Mouse (Mus musculus) thymus, postnatal 0 days (tissue): Measurements from ENCODE around the gene Ube2cbp. TPM values are rescaled to one million over a fixed set of nuclear protein-coding genes. Genes with fewer than 3 reads are reported as not detected.

Experiments used
- DNase-seq: peaks from one replicate; pipeline ENCODE4 v3.0.0-alpha.2; 2015; ENCODE audit warnings: low spot score
- polyA plus RNA-seq: library from polyadenylated mRNA; unstranded; fragments of >200 nt; fragmentation: Nextera tagmentation; extraction: Ambion mirVana; gene quantifications from 2 replicates; pipeline ENCODE4 v1.2.1, GENCODE M21; 2015

Gene Ube2cbp
- polyA plus RNA-seq, 1 experiment from 2014 or later, result 7.1 TPM

GRCm38 (mm10) chr9:86324772-86325171 lies 140.0 kb downstream of the Ube2cbp start:
- DNase-seq, result no peak

GRCm38 (mm10) chr9:86319516-86320140 lies 145.1 kb downstream of the Ube2cbp start:
- DNase-seq, result no peak

GRCm38 (mm10) chr9:86315700-86316099 lies 149.1 kb downstream of the Ube2cbp start:
- no peak for DNase-seq

GRCm38 (mm10) chr9:86308616-86309015 lies 156.1 kb downstream of the Ube2cbp start:
- peak; percentile 15 for DNase-seq

- no peak for DNase-seq
Measured at GRCm38 (mm10) chr9:86306556-86306955, 158.2 kb downstream of the Ube2cbp start.

- no peak for DNase-seq
Measured at GRCm38 (mm10) chr9:86301407-86301806, 163.3 kb downstream of the Ube2cbp start.

GRCm38 (mm10) chr9:86298596-86298995 lies 166.2 kb downstream of the Ube2cbp start:
- DNase-seq, result no peak

- no peak for DNase-seq
Measured at GRCm38 (mm10) chr9:86298131-86298530, 166.6 kb downstream of the Ube2cbp start.

- DNase-seq, result no peak
Measured at GRCm38 (mm10) chr9:86296683-86297638, 167.8 kb downstream of the Ube2cbp start.

- no peak for DNase-seq
Measured at GRCm38 (mm10) chr9:86287570-86287954, 177.2 kb downstream of the Ube2cbp start.

- DNase-seq, result no peak
Measured at GRCm38 (mm10) chr9:86286830-86287569, 177.8 kb downstream of the Ube2cbp start.

GRCm38 (mm10) chr9:86282555-86282954 lies 182.2 kb downstream of the Ube2cbp start:
- no peak for DNase-seq

- no peak for DNase-seq
Measured at GRCm38 (mm10) chr9:86281147-86281467, 183.6 kb downstream of the Ube2cbp start.

GRCm38 (mm10) chr9:86280461-86281146 lies 184.1 kb downstream of the Ube2cbp start:
- no peak for DNase-seq

GRCm38 (mm10) chr9:86269541-86269940 lies 195.2 kb downstream of the Ube2cbp start:
- DNase-seq, result no peak

GRCm38 (mm10) chr9:86266658-86267057 lies 198.1 kb downstream of the Ube2cbp start:
- DNase-seq, result no peak

Other genes with a start within 250 kb of the Ube2cbp start
- gene Dop1a, start 2.2 kb upstream of the Ube2cbp start, polyA plus RNA-seq, result 14.0 and 16.9 TPM in 2 replicates
- gene Pgm3, start 106.9 kb upstream of the Ube2cbp start, polyA plus RNA-seq, result 20.7 and 23.0 TPM in 2 replicates
- 6.2 and 7.3 TPM in 2 replicates for gene Rwdd2a, start 107.0 kb upstream of the Ube2cbp start, polyA plus RNA-seq
- gene Me1, start 231.0 kb upstream of the Ube2cbp start, polyA plus RNA-seq, result 8.8 and 10.0 TPM in 2 replicates